ENCODE assay signal across 14 mouse cellular contexts in the genomic region with DNA sequence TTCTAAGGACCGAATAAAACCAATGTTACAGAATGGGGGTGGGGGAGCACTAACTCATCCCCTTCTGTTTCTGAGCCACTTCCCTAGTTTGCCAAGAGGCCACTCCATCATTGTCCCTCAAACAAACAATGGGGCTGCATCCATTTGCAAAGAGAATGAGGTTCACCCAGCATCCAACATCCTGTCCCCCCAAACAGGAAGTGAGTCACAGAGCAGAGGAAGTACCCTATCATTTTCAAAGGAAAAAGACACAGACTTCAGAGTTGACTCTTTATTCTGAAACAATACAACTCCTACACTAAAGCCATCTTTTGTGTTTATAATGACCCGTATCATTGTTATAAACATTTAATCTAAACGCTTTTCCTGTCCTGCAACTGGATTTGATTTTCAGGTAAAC.
DNase-seq lines count a peak whose midpoint lies in the region; ATAC-seq and TF ChIP-seq lines count a peak whose summit lies in the region.
"Had no signal": no experiment of that assay in that cellular context is flagged by ENCODE, and none has a peak within 500 bp of the region (broad histone marks: within the 10 kb centered on the region; RNA-seq: fewer than 3 reads in every experiment).

No protein-coding gene starts in this region.

- DNase-seq in heart, embryonic 10.5 days (ENCODE audit: low spot score), result no peak
- peak; percentile 82 for DNase-seq in R1 (ENCODE audit: low read depth, low spot score)
- peak; percentile 6 for DNase-seq in induced T-regulatory cell, adult 2 months (ENCODE audit: low read depth)
- DNase-seq in lung, postnatal 10 days, result peak; percentile 71
- no peak for DNase-seq in hindbrain, postnatal 0 days (ENCODE audit: low spot score)
- no peak for DNase-seq in gastrocnemius, adult 18-20 months (ENCODE audit: low spot score)
- no peak for DNase-seq in left cerebral cortex, postnatal 4 days
- DNase-seq: cerebellum, adult 11-12 months; right cerebral cortex, postnatal 4 days had no signal

- TF ChIP-seq CTCF in hindbrain, postnatal 0 days (IDR thresholded peaks at IDR 0.05; ENCODE audit: low read depth), result no peak

- WGBS in heart, embryonic 16.5 days, result 73% methylated on average over 3 of the region's 3 CpGs
- 60% methylated on average over 3 of the region's 3 CpGs for WGBS in heart, embryonic 10.5 days
- 72% methylated on average over 3 of the region's 3 CpGs for WGBS in hindbrain, postnatal 0 days

- no peak overlapping the region for H3K4me3 ChIP-seq in heart, embryonic 16.5 days (ENCODE audit: low read length)
- no peak overlapping the region for H3K4me3 ChIP-seq in heart, embryonic 10.5 days
- no peak overlapping the region for H3K4me3 ChIP-seq in hindbrain, postnatal 0 days (ENCODE audit: low read length)
- H3K4me3 ChIP-seq: embryonic facial prominence, embryonic 12.5 days; heart, embryonic 13.5 days; neural tube, embryonic 13.5 days had no signal

- H3K4me1 ChIP-seq in heart, embryonic 16.5 days (ENCODE audit: control insufficient read depth, insufficient read depth, low read length), result peaks cover 29% of the 10 kb centered on the region
- peaks cover 18% of the 10 kb centered on the region; the same call in 1 of the 2 replicates for H3K4me1 ChIP-seq in heart, embryonic 10.5 days
- H3K4me1 ChIP-seq in hindbrain, postnatal 0 days (ENCODE audit: insufficient read depth, low read length), result peaks cover 16% of the 10 kb centered on the region

- no peak overlapping the region for H3K9ac ChIP-seq in heart, embryonic 16.5 days (ENCODE audit: low read length)
- no peak overlapping the region for H3K9ac ChIP-seq in hindbrain, postnatal 0 days (replicated peaks; ENCODE audit: low read length)
- H3K9ac ChIP-seq: embryonic facial prominence, embryonic 12.5 days; heart, embryonic 13.5 days; neural tube, embryonic 13.5 days had no signal

- no peaks in the 10 kb centered on the region for H3K36me3 ChIP-seq in heart, embryonic 16.5 days (ENCODE audit: control insufficient read depth, insufficient read depth)
- no peaks in the 10 kb centered on the region for H3K36me3 ChIP-seq in heart, embryonic 10.5 days
- no peaks in the 10 kb centered on the region for H3K36me3 ChIP-seq in hindbrain, postnatal 0 days (ENCODE audit: insufficient read depth, low read length)
- H3K36me3 ChIP-seq: embryonic facial prominence, embryonic 12.5 days; heart, embryonic 13.5 days; neural tube, embryonic 13.5 days had no signal

- no peak overlapping the region for H3K4me2 ChIP-seq in heart, embryonic 16.5 days (ENCODE audit: low read depth, low read length)
- H3K4me2 ChIP-seq in hindbrain, postnatal 0 days (ENCODE audit: low read depth, low read length), result no peak overlapping the region
- H3K4me2 ChIP-seq: embryonic facial prominence, embryonic 12.5 days; heart, embryonic 13.5 days; neural tube, embryonic 13.5 days had no signal

- intact Hi-C loops in left cerebral cortex, postnatal 4 days (cut with DNase I), result loop anchor here (5.0 kb wide), 1 partner anchor 228 kb away; a partner anchor contains a TSS

- H3K27ac ChIP-seq in heart, embryonic 16.5 days (ENCODE audit: low read length), result no peak overlapping the region
- no peak overlapping the region for H3K27ac ChIP-seq in heart, embryonic 10.5 days
- no peak overlapping the region for H3K27ac ChIP-seq in hindbrain, postnatal 0 days
- H3K27ac ChIP-seq: embryonic facial prominence, embryonic 12.5 days; heart, embryonic 13.5 days; neural tube, embryonic 13.5 days had no signal

- H3K27me3 ChIP-seq in heart, embryonic 16.5 days (ENCODE audit: control insufficient read depth, insufficient read depth, low read length), result no peaks in the 10 kb centered on the region
- no peaks in the 10 kb centered on the region for H3K27me3 ChIP-seq in heart, embryonic 10.5 days (ENCODE audit: insufficient read depth, poor library complexity, severe bottlenecking)
- H3K27me3 ChIP-seq in hindbrain, postnatal 0 days (ENCODE audit: insufficient read depth, low read length), result no peaks in the 10 kb centered on the region
- H3K27me3 ChIP-seq: embryonic facial prominence, embryonic 12.5 days; heart, embryonic 13.5 days; neural tube, embryonic 13.5 days had no signal

- peak; percentile 58; the same call in 1 of the 2 replicates for ATAC-seq in heart, embryonic 16.5 days (replicated peaks; ENCODE audit: extremely low read depth, insufficient read depth, low FRiP score)
- no peak for ATAC-seq in hindbrain, postnatal 0 days
- ATAC-seq: forebrain, embryonic 14.5 days had no signal

- no peaks in the 10 kb centered on the region for H3K9me3 ChIP-seq in heart, embryonic 16.5 days (replicated peaks; ENCODE audit: control insufficient read depth, low read length)
- H3K9me3 ChIP-seq in heart, embryonic 10.5 days, result no peaks in the 10 kb centered on the region
- H3K9me3 ChIP-seq in hindbrain, postnatal 0 days (ENCODE audit: low read length), result no peaks in the 10 kb centered on the region
- H3K9me3 ChIP-seq: embryonic facial prominence, embryonic 12.5 days; heart, embryonic 13.5 days; neural tube, embryonic 13.5 days had no signal

Comparison
In these comparisons a context has a peak if more than half of its experiments do, and no peak if none do; other contexts are left out.
1. DNase-seq: peak in R1 (single experiment), induced T-regulatory cell, adult 2 months (single experiment) and lung, postnatal 10 days (single experiment); none in heart, embryonic 10.5 days (single experiment), hindbrain, postnatal 0 days (single experiment), gastrocnemius, adult 18-20 months (single experiment) and left cerebral cortex, postnatal 4 days (single experiment).